Mouse (Mus musculus) midbrain, embryonic 15.5 days (tissue): ENCODE measurements at regions not wholly inside any gene's neighbourhood (a gene's known extent, or its start where the extent isn't known, plus 50 kb on each side); places are given as distances from the start of the nearest gene placed in this dataset.

Experiments
- ATAC-seq: fragments of 200-750 bp; cut with Nextera tagmentation; replicated peaks from 2 replicates; pipeline ENCODE4 v1.8.0; 2017; ENCODE audit warnings: moderate TSS enrichment
- H3K27ac ChIP-seq: fragments of 300-500 bp; sonication (generic); 2 replicates; pipeline ENCODE4 v1.5.1; 2015; ENCODE audit warnings: mild to moderate bottlenecking, inconsistent platforms
- H3K27me3 ChIP-seq: fragments of 300-500 bp; sonication (generic); replicated peaks from 2 replicates; pipeline ENCODE4 v1.6.1; 2015; ENCODE audit warnings: inconsistent platforms
- H3K36me3 ChIP-seq: fragments of 300-500 bp; sonication (generic); replicated peaks from 2 replicates; pipeline ENCODE4 v1.6.1; 2015; ENCODE audit warnings: inconsistent platforms
- H3K4me1 ChIP-seq: fragments of 300-500 bp; sonication (generic); 2 replicates; pipeline ENCODE4 v1.6.1; 2015; ENCODE audit warnings: inconsistent platforms
- H3K4me2 ChIP-seq: fragments of 300-500 bp; sonication (generic); 2 replicates; pipeline ENCODE4 v1.6.1; 2015; ENCODE audit warnings: inconsistent platforms, mild to moderate bottlenecking, moderate library complexity
- H3K4me3 ChIP-seq: fragments of 300-500 bp; sonication (generic); 2 replicates; pipeline ENCODE4 v1.5.1; 2015; ENCODE audit warnings: mild to moderate bottlenecking, inconsistent platforms
- H3K9ac ChIP-seq: fragments of 300-500 bp; sonication (generic); 2 replicates; pipeline ENCODE4 v1.6.1; 2015; ENCODE audit warnings: mild to moderate bottlenecking, inconsistent platforms
- H3K9me3 ChIP-seq: fragments of 300-500 bp; sonication (generic); 2 replicates; pipeline ENCODE4 v1.6.1; 2016; ENCODE audit warnings: inconsistent platforms
- WGBS: fragments of 180-500 bp; shearing (Covaris S2); methylation state at CpG from one replicate; pipeline ENCODE4 v1.1.7; 2015; ENCODE audit warnings: mixed read lengths; 5-methylcytosine and 5-hydroxymethylcytosine counted together

- Histone ChIP-seq H3K27ac (no peak overlapping the region), H3K9ac (no peak overlapping the region), H3K4me3 (no peak overlapping the region), H3K36me3 (no peaks in the 10 kb centered on the region), H3K27me3 (no peaks in the 10 kb centered on the region), H3K4me2 (no peak overlapping the region), H3K9me3 (no peaks in the 10 kb centered on the region), H3K4me1 (no peaks in the 10 kb centered on the region)
- WGBS: 65% methylated on average over 3 of the region's 3 CpGs
- ATAC-seq: no peak
Observed at GRCm38 (mm10) chr3:59451084-59451483, 106.9 kb upstream of the Igsf10 start.

GRCm38 (mm10) chr3:59423621-59424020 is 79.4 kb upstream of the Igsf10 start:
- no peak overlapping the region for H3K4me3 ChIP-seq
- H3K27me3 ChIP-seq: no peaks in the 10 kb centered on the region
- 95% methylated on average over 2 of the region's 2 CpGs for WGBS
- no peak overlapping the region for H3K4me2 ChIP-seq
- H3K36me3 ChIP-seq: no peaks in the 10 kb centered on the region
- no peak for ATAC-seq
- no peak overlapping the region for H3K9ac ChIP-seq
- H3K9me3 ChIP-seq: no peaks in the 10 kb centered on the region
- H3K27ac ChIP-seq: no peak overlapping the region
- H3K4me1 ChIP-seq: no peaks in the 10 kb centered on the region

GRCm38 (mm10) chr3:59409131-59409530 is 64.9 kb upstream of the Igsf10 start:
- Histone ChIP-seq H3K4me2 (no peak overlapping the region), H3K4me1 (no peaks in the 10 kb centered on the region), H3K36me3 (no peaks in the 10 kb centered on the region), H3K9ac (no peak overlapping the region), H3K4me3 (no peak overlapping the region), H3K27ac (no peak overlapping the region), H3K27me3 (no peaks in the 10 kb centered on the region), H3K9me3 (no peaks in the 10 kb centered on the region)
- ATAC-seq: no peak
- 79% methylated on average over 1 of the region's 1 CpGs for WGBS

GRCm38 (mm10) chr3:59406035-59406434 is 61.8 kb upstream of the Igsf10 start:
- no peak overlapping the region for H3K4me2 ChIP-seq
- no peaks in the 10 kb centered on the region for H3K4me1 ChIP-seq
- H3K27me3 ChIP-seq: no peaks in the 10 kb centered on the region
- H3K27ac ChIP-seq: no peak overlapping the region
- no peaks in the 10 kb centered on the region for H3K36me3 ChIP-seq
- H3K4me3 ChIP-seq: no peak overlapping the region
- no peak overlapping the region for H3K9ac ChIP-seq
- whole genome bisulfite sequencing: 91% methylated on average over 3 of the region's 3 CpGs
- H3K9me3 ChIP-seq: no peaks in the 10 kb centered on the region
- no peak for ATAC-seq

- Histone ChIP-seq H3K27ac (no peak overlapping the region), H3K9me3 (no peaks in the 10 kb centered on the region), H3K27me3 (no peaks in the 10 kb centered on the region), H3K9ac (no peak overlapping the region), H3K4me3 (no peak overlapping the region), H3K4me1 (no peaks in the 10 kb centered on the region), H3K4me2 (no peak overlapping the region), H3K36me3 (no peaks in the 10 kb centered on the region)
- peak; percentile 33; the same call in 1 of the 2 replicates for ATAC-seq
- 84% methylated on average over 5 of the region's 5 CpGs for WGBS
Observed at GRCm38 (mm10) chr3:59401856-59402255, 57.7 kb upstream of the Igsf10 start.

- peak; percentile 52; the same call in 1 of the 2 replicates for ATAC-seq
- Histone ChIP-seq H3K4me1 (no peaks in the 10 kb centered on the region), H3K27ac (no peak overlapping the region), H3K9ac (no peak overlapping the region), H3K9me3 (no peaks in the 10 kb centered on the region), H3K4me2 (no peak overlapping the region), H3K27me3 (no peaks in the 10 kb centered on the region), H3K4me3 (no peak overlapping the region), H3K36me3 (no peaks in the 10 kb centered on the region)
- 90% methylated on average over 4 of the region's 4 CpGs for WGBS
Observed at GRCm38 (mm10) chr3:59401425-59401824, 57.2 kb upstream of the Igsf10 start.
